Mouse (Mus musculus): ENCODE measurements at regions not wholly inside any gene's neighbourhood (a gene's known extent, or its start where the extent isn't known, plus 50 kb on each side); places are given as distances from the start of the nearest gene placed in this dataset.

DNA sequence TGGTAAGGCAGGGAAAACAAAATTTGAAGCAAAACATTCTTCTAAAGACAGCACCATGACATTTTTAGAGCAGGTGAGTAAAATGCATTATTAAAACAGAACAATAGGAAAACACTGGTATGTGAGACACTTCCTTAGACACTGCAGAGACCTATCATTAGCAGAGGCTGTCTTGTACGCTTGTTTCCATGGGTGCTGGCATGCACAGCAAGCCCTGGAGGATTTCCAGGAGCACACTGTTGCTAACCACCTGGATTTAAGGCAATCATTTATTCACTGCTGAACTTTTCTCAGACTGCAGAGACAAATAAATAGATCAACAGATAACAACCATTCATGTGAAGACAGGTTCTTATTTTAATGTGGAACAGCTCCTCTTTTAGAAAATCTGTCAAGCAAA is 127.7 kb downstream of the Pros1 start:
- DNase-seq: no peak
- H3K9ac ChIP-seq (replicated peaks): no peak overlapping the region
- H3K36me3 ChIP-seq (replicated peaks; ENCODE audit: insufficient read depth, low read length): no peaks in the 10 kb centered on the region
- H3K4me2 ChIP-seq (ENCODE audit: low read depth, low read length): no peak overlapping the region
- TF ChIP-seq CTCF (IDR thresholded peaks at IDR 0.05; ENCODE audit: low read depth) (no peak), EP300 (IDR thresholded peaks at IDR 0.05; ENCODE audit: low read depth) (no peak)
- H3K27ac ChIP-seq (ENCODE audit: low read depth): no peak overlapping the region
- no peak for ATAC-seq
- H3K4me3 ChIP-seq (ENCODE audit: low read depth, low read length): no peak overlapping the region
- H3K27me3 ChIP-seq (ENCODE audit: insufficient read depth, low read length): no peaks in the 10 kb centered on the region
- 66% methylated on average over 1 of the region's 1 CpGs for WGBS (ENCODE audit: insufficient replicate concordance)
- no peaks in the 10 kb centered on the region for H3K9me3 ChIP-seq (ENCODE audit: low read length)
- H3K4me1 ChIP-seq (ENCODE audit: insufficient read depth): no peaks in the 10 kb centered on the region

DNA sequence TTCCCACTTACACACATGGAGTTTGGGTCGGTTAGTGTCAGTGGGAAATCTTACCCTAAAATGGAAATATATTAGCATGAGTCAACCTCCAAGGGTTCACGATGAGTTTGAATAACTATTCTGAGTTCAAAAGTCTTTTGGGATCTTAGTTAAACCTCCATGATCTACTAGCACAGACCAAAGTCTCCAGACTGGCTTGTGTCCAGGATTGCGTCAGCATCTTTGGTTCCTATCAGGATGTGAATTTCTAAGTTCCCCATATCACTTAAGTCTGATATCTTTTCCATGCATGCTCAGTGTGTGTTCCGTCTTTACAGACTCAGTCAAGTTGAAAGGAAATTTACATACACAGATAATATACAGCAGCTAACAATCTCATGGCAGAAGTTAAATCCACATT is 128.5 kb downstream of the Pros1 start:
- Histone ChIP-seq H3K9ac (replicated peaks) (no peak overlapping the region), H3K4me2 (ENCODE audit: low read depth, low read length) (no peak overlapping the region), H3K36me3 (replicated peaks; ENCODE audit: insufficient read depth, low read length) (no peaks in the 10 kb centered on the region), H3K27me3 (ENCODE audit: insufficient read depth, low read length) (no peaks in the 10 kb centered on the region), H3K9me3 (ENCODE audit: low read length) (no peaks in the 10 kb centered on the region), H3K4me1 (ENCODE audit: insufficient read depth) (no peaks in the 10 kb centered on the region), H3K27ac (ENCODE audit: low read depth) (no peak overlapping the region), H3K4me3 (ENCODE audit: low read depth, low read length) (no peak overlapping the region)
- TF ChIP-seq CTCF (IDR thresholded peaks at IDR 0.05; ENCODE audit: low read depth) (no peak), EP300 (IDR thresholded peaks at IDR 0.05; ENCODE audit: low read depth) (no peak)
- DNase-seq (no peak), ATAC-seq (no peak)
- WGBS (ENCODE audit: insufficient replicate concordance): 57% methylated on average over 4 of the region's 4 CpGs

DNA sequence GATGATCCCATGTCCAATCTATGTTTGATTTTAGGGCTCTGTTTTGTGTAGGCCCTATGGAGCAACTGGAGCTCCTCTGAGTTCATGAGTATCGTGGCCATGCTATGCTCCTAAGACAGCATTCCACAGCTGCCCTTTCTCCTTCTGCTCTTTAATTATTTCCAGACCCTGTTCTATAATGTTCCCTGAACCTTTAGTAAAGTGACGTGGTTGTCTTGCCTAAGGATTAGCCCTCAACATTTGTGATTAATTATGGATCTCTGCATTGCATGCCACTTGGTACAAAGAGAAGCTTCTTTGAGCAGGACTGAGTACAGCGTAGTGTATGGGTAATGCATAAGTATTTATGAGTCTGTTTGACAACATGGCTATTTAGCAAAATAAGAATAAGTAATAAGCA is 141.4 kb downstream of the Pros1 start:
- TF ChIP-seq EP300 (IDR thresholded peaks at IDR 0.05; ENCODE audit: low read depth) (no peak), CTCF (IDR thresholded peaks at IDR 0.05; ENCODE audit: low read depth) (no peak)
- Histone ChIP-seq H3K4me2 (ENCODE audit: low read depth, low read length) (no peak overlapping the region), H3K9ac (replicated peaks) (no peak overlapping the region), H3K4me1 (ENCODE audit: insufficient read depth) (no peaks in the 10 kb centered on the region), H3K27ac (ENCODE audit: low read depth) (no peak overlapping the region), H3K27me3 (ENCODE audit: insufficient read depth, low read length) (no peaks in the 10 kb centered on the region), H3K4me3 (ENCODE audit: low read depth, low read length) (no peak overlapping the region), H3K36me3 (replicated peaks; ENCODE audit: insufficient read depth, low read length) (no peaks in the 10 kb centered on the region), H3K9me3 (ENCODE audit: low read length) (no peaks in the 10 kb centered on the region)
- 74% methylated on average over 3 of the region's 3 CpGs for WGBS (ENCODE audit: insufficient replicate concordance)
- DNase-seq (no peak), ATAC-seq (no peak)

DNA sequence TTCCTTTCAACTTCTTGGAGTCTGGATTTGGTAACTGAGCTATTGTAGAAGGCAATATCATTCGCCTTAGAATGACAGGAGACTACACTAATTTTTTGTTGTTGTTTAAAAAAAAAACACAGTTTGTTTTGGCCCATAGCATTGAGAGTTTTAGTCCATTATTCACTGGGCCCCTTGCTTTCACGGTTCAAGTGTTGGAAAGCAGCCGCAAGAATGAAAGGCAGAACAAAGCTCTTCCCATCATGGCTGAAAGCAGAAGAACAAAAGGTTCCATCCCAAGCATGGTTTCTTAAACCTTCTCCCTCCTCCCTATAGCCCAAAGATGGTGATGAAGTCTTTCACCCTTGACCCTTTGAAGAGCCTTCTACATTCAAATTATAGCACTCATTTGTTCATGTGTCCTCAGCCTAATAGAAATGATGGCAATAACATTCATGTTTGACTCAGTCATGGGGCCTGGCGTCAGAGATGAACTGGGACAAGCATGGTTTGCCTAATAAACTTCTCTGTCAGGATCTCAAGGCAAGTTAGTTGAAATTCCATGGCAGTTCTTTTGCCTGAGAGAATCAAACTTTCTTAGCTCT is 157.1 kb downstream of the Pros1 start:
- Histone ChIP-seq H3K36me3 (replicated peaks; ENCODE audit: insufficient read depth, low read length) (no peaks in the 10 kb centered on the region), H3K9ac (replicated peaks) (no peak overlapping the region), H3K4me1 (ENCODE audit: insufficient read depth) (no peaks in the 10 kb centered on the region), H3K4me3 (ENCODE audit: low read depth, low read length) (no peak overlapping the region), H3K27me3 (ENCODE audit: insufficient read depth, low read length) (no peaks in the 10 kb centered on the region), H3K9me3 (ENCODE audit: low read length) (no peaks in the 10 kb centered on the region), H3K4me2 (ENCODE audit: low read depth, low read length) (no peak overlapping the region), H3K27ac (ENCODE audit: low read depth) (no peak overlapping the region)
- TF ChIP-seq CTCF (IDR thresholded peaks at IDR 0.05; ENCODE audit: low read depth): no peak
- no peak for TF ChIP-seq EP300 (IDR thresholded peaks at IDR 0.05; ENCODE audit: low read depth)
- ATAC-seq: no peak
- DNase-seq: no peak
- 84% methylated on average over 4 of the region's 4 CpGs for WGBS (ENCODE audit: insufficient replicate concordance)

DNA sequence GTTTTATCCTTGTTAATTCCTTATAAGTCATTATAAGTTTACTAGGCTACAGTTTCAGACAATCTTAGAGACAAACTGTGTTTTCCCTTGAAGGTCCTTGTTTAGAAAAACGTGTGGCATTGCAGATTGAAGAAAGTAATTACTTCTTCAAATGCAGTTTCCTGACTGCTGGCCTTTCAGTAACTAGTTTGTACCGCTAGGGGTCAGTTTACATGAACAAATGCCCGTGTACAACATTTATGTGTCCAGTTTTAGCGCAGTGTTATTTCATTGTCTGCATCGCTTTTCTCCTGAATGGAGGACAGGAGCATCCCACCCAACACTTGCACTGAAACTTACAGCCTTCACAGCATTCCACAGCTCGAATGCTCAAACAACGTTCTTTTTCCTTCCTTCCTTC is 160.3 kb downstream of the Pros1 start:
- no peaks in the 10 kb centered on the region for H3K27me3 ChIP-seq (ENCODE audit: insufficient read depth, low read length)
- no peak for ATAC-seq

DNA sequence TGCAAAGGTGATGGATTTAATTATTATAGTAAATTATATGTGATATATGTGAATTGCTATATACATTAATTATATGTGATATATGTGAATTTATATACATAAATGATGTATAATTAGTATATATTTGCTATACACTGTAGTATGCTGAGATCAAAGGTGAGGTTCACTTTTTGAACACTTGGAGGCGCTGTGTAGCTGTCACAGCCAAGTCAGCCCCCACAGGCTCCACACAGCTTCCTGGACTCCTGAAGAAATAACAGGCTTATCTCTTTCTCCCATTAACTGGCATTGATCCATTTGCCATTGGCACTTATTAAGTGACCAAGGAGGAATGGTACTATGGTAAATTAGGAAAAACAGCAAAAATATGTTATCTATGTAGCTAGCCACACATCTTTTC is 162.0 kb downstream of the Pros1 start:
- no peak overlapping the region for H3K4me3 ChIP-seq (ENCODE audit: low read depth, low read length)
- H3K36me3 ChIP-seq (replicated peaks; ENCODE audit: insufficient read depth, low read length): no peaks in the 10 kb centered on the region
- ATAC-seq: no peak
- no peak overlapping the region for H3K4me2 ChIP-seq (ENCODE audit: low read depth, low read length)
- H3K9ac ChIP-seq (replicated peaks): no peak overlapping the region
- no peak overlapping the region for H3K27ac ChIP-seq (ENCODE audit: low read depth)
- no peaks in the 10 kb centered on the region for H3K4me1 ChIP-seq (ENCODE audit: insufficient read depth)
- TF ChIP-seq EP300 (IDR thresholded peaks at IDR 0.05; ENCODE audit: low read depth) (no peak), CTCF (IDR thresholded peaks at IDR 0.05; ENCODE audit: low read depth) (0 out of 2 replicates have a peak, but pooled peaks have one; percentile 29)
- no peaks in the 10 kb centered on the region for H3K9me3 ChIP-seq (ENCODE audit: low read length)
- no peak for DNase-seq
- no peaks in the 10 kb centered on the region for H3K27me3 ChIP-seq (ENCODE audit: insufficient read depth, low read length)
- WGBS (ENCODE audit: insufficient replicate concordance): 35% methylated on average over 1 of the region's 1 CpGs

More for the DNA sequence above, 160.3 kb downstream of the Pros1 start:
- H3K27ac ChIP-seq (ENCODE audit: low read depth): no peak overlapping the region
- peak; percentile 44 for TF ChIP-seq CTCF (IDR thresholded peaks at IDR 0.05; ENCODE audit: low read depth)
- no peak for TF ChIP-seq EP300 (IDR thresholded peaks at IDR 0.05; ENCODE audit: low read depth)
- H3K36me3 ChIP-seq (replicated peaks; ENCODE audit: insufficient read depth, low read length): no peaks in the 10 kb centered on the region
- no peaks in the 10 kb centered on the region for H3K4me1 ChIP-seq (ENCODE audit: insufficient read depth)
- H3K4me3 ChIP-seq (ENCODE audit: low read depth, low read length): no peak overlapping the region
- H3K4me2 ChIP-seq (ENCODE audit: low read depth, low read length): no peak overlapping the region
- H3K9me3 ChIP-seq (ENCODE audit: low read length): no peaks in the 10 kb centered on the region
- WGBS (ENCODE audit: insufficient replicate concordance): 34% methylated on average over 7 of the region's 7 CpGs
- DNase-seq: no peak
- no peak overlapping the region for H3K9ac ChIP-seq (replicated peaks)

DNA sequence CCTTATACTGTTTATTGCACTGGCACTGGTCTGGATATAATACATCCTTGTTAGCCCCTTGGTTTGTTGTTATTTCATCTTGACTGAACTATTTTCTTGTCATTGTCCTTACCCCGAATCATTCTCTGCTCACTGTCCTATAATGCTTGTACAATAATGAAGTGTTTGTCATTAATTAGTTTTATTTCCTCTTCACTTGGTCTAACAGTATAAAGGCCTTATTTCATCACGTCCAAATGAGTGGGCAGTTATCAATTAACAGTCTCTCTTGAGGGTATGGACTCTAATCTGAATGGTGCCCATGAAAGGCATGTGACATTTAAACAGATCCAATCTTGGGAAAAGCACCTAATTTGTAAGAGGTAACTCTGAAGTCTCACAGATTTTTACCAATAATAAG is 162.6 kb downstream of the Pros1 start:
- no peaks in the 10 kb centered on the region for H3K27me3 ChIP-seq (ENCODE audit: insufficient read depth, low read length)
- H3K4me1 ChIP-seq (ENCODE audit: insufficient read depth): no peaks in the 10 kb centered on the region
- H3K36me3 ChIP-seq (replicated peaks; ENCODE audit: insufficient read depth, low read length): no peaks in the 10 kb centered on the region
- H3K9ac ChIP-seq (replicated peaks): no peak overlapping the region
- no peak for TF ChIP-seq EP300 (IDR thresholded peaks at IDR 0.05; ENCODE audit: low read depth)
- no peak for TF ChIP-seq CTCF (IDR thresholded peaks at IDR 0.05; ENCODE audit: low read depth)
- no peaks in the 10 kb centered on the region for H3K9me3 ChIP-seq (ENCODE audit: low read length)
- no peak overlapping the region for H3K27ac ChIP-seq (ENCODE audit: low read depth)
- WGBS (ENCODE audit: insufficient replicate concordance): 70% methylated on average over 2 of the region's 2 CpGs
- no peak overlapping the region for H3K4me2 ChIP-seq (ENCODE audit: low read depth, low read length)
- DNase-seq: no peak
- H3K4me3 ChIP-seq (ENCODE audit: low read depth, low read length): no peak overlapping the region
- no peak for ATAC-seq

Data from liver, postnatal 0 days (tissue).